Mouse (Mus musculus): ENCODE measurements around the gene Tlcd1. TPM values are rescaled to one million over a fixed set of nuclear protein-coding genes. Genes with fewer than 3 reads are reported as not detected.
A peak's percentile ranks its signal among the peaks of the same experiment; 100 is the strongest.

Tlcd1 gene
- polyA plus RNA-seq, 1 experiment from 2014 or later = 28.0 TPM

DNA sequence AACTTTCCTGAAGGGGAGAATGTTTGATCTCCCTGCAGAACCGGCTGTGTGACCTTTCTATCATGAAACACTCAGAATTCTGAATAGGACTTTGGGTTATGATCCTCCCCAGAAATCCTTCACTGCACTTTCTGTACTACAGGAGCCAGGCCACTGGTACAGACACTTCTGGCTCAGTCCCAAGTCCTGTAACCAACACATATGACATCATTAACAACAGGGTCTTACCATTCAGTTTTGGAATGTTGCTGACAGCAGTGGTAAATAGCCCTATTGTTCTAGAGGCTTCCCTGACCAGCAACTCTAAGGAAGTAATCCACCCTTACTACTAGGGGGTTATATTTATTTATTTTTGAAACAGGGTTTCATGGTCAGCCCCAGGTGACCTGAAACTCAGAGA lies 16.6 kb downstream of the Tlcd1 start, which contains the start of gene Proca1:
Gene Proca1, plus strand, starts transcription at position 280 of the 400 bp plus-strand sequence.
- Histone ChIP-seq H3K27ac (ENCODE audit: low read length) (no peak within 1 kb of the TSS), H3K4me3 (ENCODE audit: low read depth, low read length) (peak within 1 kb of the TSS; percentile 49), H3K9me3 (ENCODE audit: control insufficient read depth, low read depth, low read length) (no peaks in the 10 kb centered on the region), H3K36me3 (ENCODE audit: control insufficient read depth, insufficient read depth, low read length) (peaks cover 11% of the 10 kb centered on the region), H3K9ac (replicated peaks; ENCODE audit: low read depth, low read length) (no peak within 1 kb of the TSS), H3K27me3 (ENCODE audit: control insufficient read depth, insufficient read depth, low read length) (no peaks in the 10 kb centered on the region), H3K4me1 (ENCODE audit: control insufficient read depth, insufficient read depth, low read length) (peaks cover 12% of the 10 kb centered on the region), H3K4me2 (replicated peaks; ENCODE audit: low read depth, low read length) (peak within 1 kb of the TSS; percentile 60)
- ATAC-seq (ENCODE audit: insufficient number of reproducible peaks, insufficient read depth, low FRiP score, low read depth) = no peak
- 73% methylated on average over 1 of the region's 1 CpGs for WGBS

GRCm38 (mm10) chr11:78194411-78195100 lies 18.0 kb downstream of the Tlcd1 start:
- Histone ChIP-seq H3K4me2 (replicated peaks; ENCODE audit: low read depth, low read length) (peak overlapping the region; percentile 60), H3K4me1 (ENCODE audit: control insufficient read depth, insufficient read depth, low read length) (peaks cover 10% of the 10 kb centered on the region)

GRCm38 (mm10) chr11:78195101-78195863 lies 18.8 kb downstream of the Tlcd1 start:
- no peak overlapping the region for H3K9ac ChIP-seq (replicated peaks; ENCODE audit: low read depth, low read length)
- 62% methylated on average over 23 of the region's 23 CpGs for WGBS
- no peak for ATAC-seq (ENCODE audit: insufficient number of reproducible peaks, insufficient read depth, low FRiP score, low read depth)
- no peaks in the 10 kb centered on the region for H3K9me3 ChIP-seq (ENCODE audit: control insufficient read depth, low read depth, low read length)
- no peaks in the 10 kb centered on the region for H3K27me3 ChIP-seq (ENCODE audit: control insufficient read depth, insufficient read depth, low read length)
- H3K4me2 ChIP-seq (replicated peaks; ENCODE audit: low read depth, low read length) = peak overlapping the region; percentile 60
- peaks cover 4% of the 10 kb centered on the region; the same call in 1 of the 2 replicates for H3K4me1 ChIP-seq (ENCODE audit: control insufficient read depth, insufficient read depth, low read length)
- H3K36me3 ChIP-seq (ENCODE audit: control insufficient read depth, insufficient read depth, low read length) = peaks cover 11% of the 10 kb centered on the region
- H3K27ac ChIP-seq (ENCODE audit: low read length) = peak overlapping the region; percentile 0; the same call in 1 of the 2 replicates
- H3K4me3 ChIP-seq (ENCODE audit: low read depth, low read length) = peak overlapping the region; percentile 49

More at GRCm38 (mm10) chr11:78194411-78195100, 18.0 kb downstream of the Tlcd1 start:
- Histone ChIP-seq H3K36me3 (ENCODE audit: control insufficient read depth, insufficient read depth, low read length) (peaks cover 11% of the 10 kb centered on the region), H3K27me3 (ENCODE audit: control insufficient read depth, insufficient read depth, low read length) (no peaks in the 10 kb centered on the region), H3K27ac (ENCODE audit: low read length) (no peak overlapping the region; the same call in 1 of the 2 replicates), H3K9ac (replicated peaks; ENCODE audit: low read depth, low read length) (peak overlapping the region; percentile 12; the same call in 1 of the 2 replicates), H3K4me3 (ENCODE audit: low read depth, low read length) (peak overlapping the region; percentile 49), H3K9me3 (ENCODE audit: control insufficient read depth, low read depth, low read length) (no peaks in the 10 kb centered on the region)
- 3% methylated on average over 30 of the region's 30 CpGs for WGBS
- peak; percentile 66; the same call in 1 of the 2 replicates for ATAC-seq (ENCODE audit: insufficient number of reproducible peaks, insufficient read depth, low FRiP score, low read depth)

GRCm38 (mm10) chr11:78202372-78202771 lies 25.9 kb downstream of the Tlcd1 start:
- no peak overlapping the region for H3K9ac ChIP-seq (replicated peaks; ENCODE audit: low read depth, low read length)
- ATAC-seq (ENCODE audit: insufficient number of reproducible peaks, insufficient read depth, low FRiP score, low read depth) = no peak
- H3K4me3 ChIP-seq (ENCODE audit: low read depth, low read length) = no peak overlapping the region
- no peaks in the 10 kb centered on the region for H3K4me1 ChIP-seq (ENCODE audit: control insufficient read depth, insufficient read depth, low read length)
- H3K9me3 ChIP-seq (ENCODE audit: control insufficient read depth, low read depth, low read length) = no peaks in the 10 kb centered on the region
- no peak overlapping the region for H3K27ac ChIP-seq (ENCODE audit: low read length)
- no peak overlapping the region for H3K4me2 ChIP-seq (replicated peaks; ENCODE audit: low read depth, low read length)
- H3K27me3 ChIP-seq (ENCODE audit: control insufficient read depth, insufficient read depth, low read length) = no peaks in the 10 kb centered on the region
- whole genome bisulfite sequencing = 90% methylated on average over 3 of the region's 3 CpGs
- peaks cover 22% of the 10 kb centered on the region for H3K36me3 ChIP-seq (ENCODE audit: control insufficient read depth, insufficient read depth, low read length)

- Histone ChIP-seq H3K27me3 (ENCODE audit: control insufficient read depth, insufficient read depth, low read length) (no peaks in the 10 kb centered on the region), H3K9me3 (ENCODE audit: control insufficient read depth, low read depth, low read length) (no peaks in the 10 kb centered on the region), H3K4me2 (replicated peaks; ENCODE audit: low read depth, low read length) (no peak overlapping the region), H3K4me1 (ENCODE audit: control insufficient read depth, insufficient read depth, low read length) (no peaks in the 10 kb centered on the region), H3K9ac (replicated peaks; ENCODE audit: low read depth, low read length) (no peak overlapping the region), H3K36me3 (ENCODE audit: control insufficient read depth, insufficient read depth, low read length) (peaks cover 41% of the 10 kb centered on the region), H3K4me3 (ENCODE audit: low read depth, low read length) (no peak overlapping the region), H3K27ac (ENCODE audit: low read length) (no peak overlapping the region)
- WGBS = 88% methylated on average over 6 of the region's 6 CpGs
- ATAC-seq (ENCODE audit: insufficient number of reproducible peaks, insufficient read depth, low FRiP score, low read depth) = no peak
Measured at GRCm38 (mm10) chr11:78204287-78204686, 27.8 kb downstream of the Tlcd1 start.

- peak overlapping the region; percentile 28; the same call in 1 of the 2 replicates for H3K27ac ChIP-seq (ENCODE audit: low read length)
- no peaks in the 10 kb centered on the region for H3K4me1 ChIP-seq (ENCODE audit: control insufficient read depth, insufficient read depth, low read length)
- no peaks in the 10 kb centered on the region for H3K9me3 ChIP-seq (ENCODE audit: control insufficient read depth, low read depth, low read length)
- no peak for ATAC-seq (ENCODE audit: insufficient number of reproducible peaks, insufficient read depth, low FRiP score, low read depth)
- no peak overlapping the region; the same call in 1 of the 2 replicates for H3K9ac ChIP-seq (replicated peaks; ENCODE audit: low read depth, low read length)
- H3K4me3 ChIP-seq (ENCODE audit: low read depth, low read length) = no peak overlapping the region
- H3K4me2 ChIP-seq (replicated peaks; ENCODE audit: low read depth, low read length) = no peak overlapping the region
- 38% methylated on average over 13 of the region's 13 CpGs for WGBS
- peaks cover 54% of the 10 kb centered on the region for H3K36me3 ChIP-seq (ENCODE audit: control insufficient read depth, insufficient read depth, low read length)
- H3K27me3 ChIP-seq (ENCODE audit: control insufficient read depth, insufficient read depth, low read length) = no peaks in the 10 kb centered on the region
Measured at GRCm38 (mm10) chr11:78205361-78206206, 29.1 kb downstream of the Tlcd1 start.

GRCm38 (mm10) chr11:78207190-78207589 lies 30.7 kb downstream of the Tlcd1 start:
- H3K36me3 ChIP-seq (ENCODE audit: control insufficient read depth, insufficient read depth, low read length) = peaks cover 67% of the 10 kb centered on the region
- H3K4me3 ChIP-seq (ENCODE audit: low read depth, low read length) = no peak overlapping the region
- H3K27me3 ChIP-seq (ENCODE audit: control insufficient read depth, insufficient read depth, low read length) = no peaks in the 10 kb centered on the region
- H3K9me3 ChIP-seq (ENCODE audit: control insufficient read depth, low read depth, low read length) = no peaks in the 10 kb centered on the region
- H3K27ac ChIP-seq (ENCODE audit: low read length) = no peak overlapping the region
- WGBS = 88% methylated on average over 7 of the region's 7 CpGs
- ATAC-seq (ENCODE audit: insufficient number of reproducible peaks, insufficient read depth, low FRiP score, low read depth) = no peak
- H3K4me2 ChIP-seq (replicated peaks; ENCODE audit: low read depth, low read length) = no peak overlapping the region
- no peak overlapping the region for H3K9ac ChIP-seq (replicated peaks; ENCODE audit: low read depth, low read length)
- no peaks in the 10 kb centered on the region for H3K4me1 ChIP-seq (ENCODE audit: control insufficient read depth, insufficient read depth, low read length)

GRCm38 (mm10) chr11:78209886-78210285 lies 33.4 kb downstream of the Tlcd1 start:
- Histone ChIP-seq H3K9ac (replicated peaks; ENCODE audit: low read depth, low read length) (no peak overlapping the region), H3K4me3 (ENCODE audit: low read depth, low read length) (no peak overlapping the region), H3K9me3 (ENCODE audit: control insufficient read depth, low read depth, low read length) (no peaks in the 10 kb centered on the region), H3K36me3 (ENCODE audit: control insufficient read depth, insufficient read depth, low read length) (peaks cover 81% of the 10 kb centered on the region), H3K4me1 (ENCODE audit: control insufficient read depth, insufficient read depth, low read length) (no peaks in the 10 kb centered on the region), H3K4me2 (replicated peaks; ENCODE audit: low read depth, low read length) (no peak overlapping the region), H3K27me3 (ENCODE audit: control insufficient read depth, insufficient read depth, low read length) (no peaks in the 10 kb centered on the region), H3K27ac (ENCODE audit: low read length) (no peak overlapping the region)
- no peak for ATAC-seq (ENCODE audit: insufficient number of reproducible peaks, insufficient read depth, low FRiP score, low read depth)
- 82% methylated on average over 6 of the region's 6 CpGs for WGBS

All from stomach, embryonic 14.5 days (tissue).